Mouse (Mus musculus) forebrain, embryonic 16.5 days (tissue): ENCODE measurements around the gene Cplane1. TPM values are rescaled to one million over a fixed set of nuclear protein-coding genes. Genes with fewer than 3 reads are reported as not detected.

Source experiments
- ATAC-seq: fragments of 200-750 bp; cut with Nextera tagmentation; 2 replicates; pipeline ENCODE4 v1.8.0; 2017; ENCODE audit warnings: mild to moderate bottlenecking, moderate library complexity
- H3K27ac ChIP-seq: fragments of 300-500 bp; sonication (generic); 2 replicates; pipeline ENCODE4 v1.5.1; 2014; ENCODE audit warnings: low read length, control low read depth
- H3K27me3 ChIP-seq: fragments of 300-500 bp; sonication (generic); replicated peaks from 2 replicates; pipeline ENCODE4 v1.6.1; 2014; ENCODE audit warnings: low read length; ENCODE audit not compliant: control insufficient read depth, insufficient read depth
- H3K36me3 ChIP-seq: fragments of 300-500 bp; sonication (generic); 2 replicates; pipeline ENCODE4 v1.6.1; 2014; ENCODE audit not compliant: control insufficient read depth, insufficient read depth
- H3K4me1 ChIP-seq: fragments of 300-500 bp; sonication (generic); replicated peaks from 2 replicates; pipeline ENCODE4 v1.6.1; 2014; ENCODE audit warnings: low read length; ENCODE audit not compliant: control insufficient read depth, insufficient read depth
- H3K4me2 ChIP-seq: fragments of 300-500 bp; sonication (generic); 2 replicates; pipeline ENCODE4 v1.6.1; 2014; ENCODE audit warnings: mild to moderate bottlenecking, low read length, control low read depth
- H3K4me3 ChIP-seq: fragments of 300-500 bp; sonication (generic); replicated peaks from 2 replicates; pipeline ENCODE4 v1.5.1; 2014; ENCODE audit warnings: mild to moderate bottlenecking, low read length, control low read depth
- H3K9ac ChIP-seq: fragments of 300-500 bp; sonication (generic); replicated peaks from 2 replicates; pipeline ENCODE4 v1.6.1; 2014; ENCODE audit warnings: low read depth, low read length, control low read depth
- H3K9me3 ChIP-seq: fragments of 300-500 bp; sonication (generic); 2 replicates; pipeline ENCODE4 v1.6.1; 2016; ENCODE audit warnings: low read length; ENCODE audit not compliant: control insufficient read depth
- WGBS: fragments of 180-500 bp; shearing (Covaris S2); extraction: QIAGEN DNeasy Blood & Tissue Kit; methylation state at CpG from one replicate; pipeline ENCODE4 v1.1.7; 2014; 5-methylcytosine and 5-hydroxymethylcytosine counted together
- polyA plus RNA-seq: library from polyadenylated mRNA; unstranded; fragments of >200 nt; fragmentation: Nextera tagmentation; extraction: Ambion mirVana; gene quantifications from 2 replicates; pipeline ENCODE4 v1.2.1, GENCODE M21; 2015

Gene Cplane1
- 14.1 and 21.2 TPM in 2 replicates for polyA plus RNA-seq

DNA sequence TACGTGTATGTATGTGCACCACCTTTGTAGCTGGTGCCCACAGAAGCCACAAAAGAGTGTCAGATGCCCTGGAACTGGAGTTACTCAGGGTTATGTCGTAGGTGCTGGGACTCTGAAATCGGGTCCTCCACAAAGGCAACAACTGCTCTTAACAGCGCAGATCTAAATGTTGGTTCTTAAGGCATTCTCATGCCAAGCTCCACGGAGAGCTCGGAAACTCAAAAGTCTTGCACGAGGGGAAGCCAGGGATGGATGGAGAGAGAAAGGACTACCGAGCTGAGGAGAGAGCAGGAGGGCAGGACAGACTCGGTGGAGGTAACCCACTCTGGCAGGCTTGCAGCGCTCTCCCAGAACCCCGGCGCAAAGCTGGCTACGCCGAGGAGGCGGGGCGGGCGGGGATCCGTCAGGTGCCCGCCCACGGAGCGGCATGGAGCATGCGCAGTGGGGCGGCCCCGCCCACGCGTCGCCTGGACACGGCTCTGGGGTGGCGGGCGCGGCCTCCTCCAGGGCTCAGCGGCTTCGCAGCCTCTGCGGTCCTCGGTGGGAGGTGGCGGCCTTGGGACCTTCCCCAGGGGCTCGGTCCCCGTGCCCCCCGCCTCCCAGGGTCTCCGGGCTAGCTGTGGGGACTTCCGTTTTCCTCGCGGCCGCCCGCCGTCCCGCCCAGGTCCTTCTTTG lies at the start of gene Cplane1:
Gene Cplane1, plus strand, starts transcription at position 516 of the 675 bp plus-strand sequence.
- peak; percentile 99 for ATAC-seq
- H3K4me1 ChIP-seq, result peaks cover 10% of the 10 kb centered on the region
- H3K4me2 ChIP-seq, result peak within 1 kb of the TSS; percentile 70
- H3K4me3 ChIP-seq, result peak within 1 kb of the TSS; percentile 65
- peaks cover 3% of the 10 kb centered on the region; the same call in 1 of the 2 replicates for H3K36me3 ChIP-seq
- H3K9ac ChIP-seq, result peak within 1 kb of the TSS; percentile 86
- WGBS, result under 1% methylated on average over 46 of the region's 47 CpGs
- no peaks in the 10 kb centered on the region for H3K9me3 ChIP-seq
- no peaks in the 10 kb centered on the region for H3K27me3 ChIP-seq
- H3K27ac ChIP-seq, result peak within 1 kb of the TSS; percentile 92

DNA sequence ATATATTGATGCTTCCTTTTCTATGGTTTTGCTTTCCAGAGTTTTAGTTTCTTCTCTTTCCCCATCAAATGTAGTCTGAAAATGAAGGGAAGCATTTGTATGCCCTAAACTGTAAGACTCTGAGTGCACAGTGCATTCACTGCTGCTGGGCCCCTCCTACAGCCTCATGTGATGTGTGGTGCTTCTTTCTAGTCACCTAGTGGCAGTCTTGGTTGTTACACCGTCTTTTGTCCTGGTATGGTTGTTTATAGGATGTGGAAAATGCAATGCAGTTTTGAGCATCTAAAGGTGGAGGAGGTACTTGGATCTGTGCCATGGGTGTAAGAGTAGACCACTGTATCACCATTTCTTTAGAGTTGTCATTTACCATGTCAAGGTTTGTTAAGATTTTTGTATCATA lies 39.6 kb upstream of the Cplane1 start:
- Histone ChIP-seq H3K36me3 (peaks cover 19% of the 10 kb centered on the region), H3K9ac (no peak overlapping the region), H3K9me3 (no peaks in the 10 kb centered on the region), H3K27me3 (no peaks in the 10 kb centered on the region), H3K27ac (no peak overlapping the region), H3K4me2 (no peak overlapping the region), H3K4me3 (no peak overlapping the region), H3K4me1 (no peaks in the 10 kb centered on the region)
- 48% methylated on average over 1 of the region's 1 CpGs for WGBS
- ATAC-seq, result no peak

DNA sequence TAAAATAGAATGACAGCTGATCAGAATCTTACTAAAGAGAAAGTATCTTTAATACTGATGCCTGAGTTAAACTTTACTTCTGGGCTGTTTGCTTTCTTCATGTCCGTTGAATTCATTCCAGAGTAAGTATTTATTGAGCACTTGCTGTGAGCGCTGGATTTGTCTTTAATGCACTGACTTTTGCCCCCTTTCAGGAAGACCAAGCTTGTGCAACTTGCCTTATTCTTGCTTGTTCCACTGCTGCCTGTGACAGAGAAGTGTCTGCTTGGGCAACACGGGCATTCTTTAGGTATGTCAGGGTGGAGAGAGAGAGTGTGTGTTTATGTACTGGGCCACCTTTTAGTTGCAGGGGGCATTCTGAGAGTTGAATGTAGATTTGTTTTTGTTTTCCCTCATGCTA lies 37.6 kb upstream of the Cplane1 start:
- Histone ChIP-seq H3K27ac (no peak overlapping the region), H3K4me3 (no peak overlapping the region), H3K4me2 (no peak overlapping the region), H3K27me3 (no peaks in the 10 kb centered on the region), H3K9me3 (no peaks in the 10 kb centered on the region), H3K36me3 (peaks cover 28% of the 10 kb centered on the region), H3K4me1 (no peaks in the 10 kb centered on the region), H3K9ac (no peak overlapping the region)
- no peak for ATAC-seq
- WGBS, result 90% methylated on average over 3 of the region's 3 CpGs

DNA sequence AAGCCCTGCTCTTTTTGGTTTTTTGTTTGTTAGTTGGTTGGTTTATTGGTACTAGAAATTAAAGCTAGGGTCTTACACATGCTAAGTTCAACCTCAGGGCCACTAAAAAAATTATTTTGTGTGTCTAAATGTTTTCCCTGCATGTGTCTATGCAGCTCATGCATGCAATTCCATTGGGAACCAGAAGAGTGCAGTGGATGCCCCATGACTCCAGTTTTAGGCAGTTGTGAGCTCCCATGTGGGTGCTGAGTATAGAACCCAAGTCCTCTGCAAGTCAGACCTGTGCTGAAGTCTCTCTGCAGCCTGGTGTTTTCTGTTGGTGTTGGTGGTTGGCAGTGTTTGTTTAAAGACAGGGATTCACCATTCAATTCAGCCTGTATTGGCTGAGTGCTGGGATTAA lies 37.1 kb upstream of the Cplane1 start:
- Histone ChIP-seq H3K4me3 (no peak overlapping the region), H3K27ac (no peak overlapping the region), H3K4me2 (no peak overlapping the region), H3K9me3 (no peaks in the 10 kb centered on the region), H3K27me3 (no peaks in the 10 kb centered on the region), H3K36me3 (peaks cover 31% of the 10 kb centered on the region), H3K9ac (no peak overlapping the region), H3K4me1 (no peaks in the 10 kb centered on the region)
- ATAC-seq, result no peak

DNA sequence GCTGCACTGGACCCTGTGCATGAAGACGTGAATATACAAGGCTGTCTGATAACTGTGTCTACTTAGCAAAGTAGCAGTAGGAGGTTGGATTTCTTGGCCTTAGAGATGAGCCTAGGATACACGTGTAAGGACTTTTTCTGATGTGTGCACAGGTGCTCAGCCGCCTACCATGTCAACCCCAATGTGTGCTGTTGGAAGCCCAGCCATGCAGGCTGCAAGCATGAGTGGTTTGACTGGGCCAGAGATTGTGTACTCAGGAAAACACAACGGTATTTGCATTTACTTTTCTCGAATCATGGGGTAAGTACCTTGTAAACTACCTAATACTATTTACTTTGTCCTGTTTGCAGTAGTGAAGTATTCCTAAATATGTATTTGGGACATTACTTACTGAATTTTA lies 33.3 kb upstream of the Cplane1 start:
- Histone ChIP-seq H3K36me3 (peaks cover 39% of the 10 kb centered on the region), H3K9me3 (no peaks in the 10 kb centered on the region), H3K4me1 (no peaks in the 10 kb centered on the region), H3K9ac (no peak overlapping the region), H3K27ac (no peak overlapping the region), H3K4me2 (no peak overlapping the region), H3K27me3 (no peaks in the 10 kb centered on the region), H3K4me3 (no peak overlapping the region)
- no peak for ATAC-seq
- 90% methylated on average over 5 of the region's 5 CpGs for WGBS

DNA sequence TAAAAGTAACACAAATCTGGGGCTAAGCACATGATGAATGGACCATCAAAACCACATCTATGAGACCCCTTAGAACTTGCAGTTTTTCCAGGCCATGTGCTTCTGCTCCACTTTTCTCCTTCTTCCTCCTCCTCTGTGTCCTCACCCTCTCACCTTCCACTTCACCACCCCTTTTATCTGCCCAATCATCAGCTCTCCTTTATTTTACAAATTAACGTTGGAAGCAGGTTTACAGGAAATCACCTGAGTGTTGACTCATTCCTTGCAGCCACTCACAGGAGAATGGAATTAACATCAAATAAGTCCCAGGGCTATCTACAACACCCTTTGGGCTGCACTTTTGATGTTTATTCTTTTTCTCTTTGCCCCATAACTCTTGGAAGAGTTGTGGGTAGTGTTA lies 7.1 kb upstream of the Cplane1 start:
- Histone ChIP-seq H3K27ac (no peak overlapping the region), H3K4me3 (no peak overlapping the region), H3K9me3 (no peaks in the 10 kb centered on the region), H3K9ac (no peak overlapping the region), H3K4me2 (no peak overlapping the region), H3K36me3 (peaks cover 10% of the 10 kb centered on the region), H3K4me1 (no peaks in the 10 kb centered on the region), H3K27me3 (no peaks in the 10 kb centered on the region)
- 86% methylated on average over 1 of the region's 1 CpGs for WGBS
- no peak for ATAC-seq

DNA sequence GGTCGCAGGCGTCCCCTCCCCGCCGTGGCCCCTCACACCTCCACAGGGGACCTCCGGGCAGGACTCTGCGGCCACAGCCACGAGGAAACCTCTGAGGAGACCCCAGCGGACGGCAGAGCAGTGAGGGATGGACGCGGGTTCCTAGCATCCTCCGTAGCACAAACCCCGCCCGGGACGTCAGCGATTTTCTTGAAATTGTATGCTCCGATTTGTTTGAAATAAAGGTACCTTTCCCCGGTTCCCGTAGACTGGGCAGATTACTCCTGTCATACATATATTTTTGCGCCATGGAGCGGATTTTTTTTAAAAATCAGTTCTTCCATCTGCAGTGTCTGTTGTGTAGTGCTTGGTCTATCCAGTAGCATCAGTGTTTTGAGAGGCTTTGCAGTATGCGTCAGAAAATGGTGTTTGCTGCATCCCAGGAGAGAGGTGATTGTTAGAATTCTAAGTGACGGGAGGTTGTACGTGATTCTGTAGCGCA lies 400 bp downstream of the Cplane1 start:
- Histone ChIP-seq H3K27me3 (no peaks in the 10 kb centered on the region), H3K4me2 (peak overlapping the region; percentile 70), H3K36me3 (peaks cover 7% of the 10 kb centered on the region), H3K4me3 (peak overlapping the region; percentile 65), H3K9ac (peak overlapping the region; percentile 86), H3K27ac (peak overlapping the region; percentile 92), H3K4me1 (peaks cover 10% of the 10 kb centered on the region), H3K9me3 (no peaks in the 10 kb centered on the region)
- under 1% methylated on average over 25 of the region's 25 CpGs for WGBS
- ATAC-seq, result peak; percentile 68

DNA sequence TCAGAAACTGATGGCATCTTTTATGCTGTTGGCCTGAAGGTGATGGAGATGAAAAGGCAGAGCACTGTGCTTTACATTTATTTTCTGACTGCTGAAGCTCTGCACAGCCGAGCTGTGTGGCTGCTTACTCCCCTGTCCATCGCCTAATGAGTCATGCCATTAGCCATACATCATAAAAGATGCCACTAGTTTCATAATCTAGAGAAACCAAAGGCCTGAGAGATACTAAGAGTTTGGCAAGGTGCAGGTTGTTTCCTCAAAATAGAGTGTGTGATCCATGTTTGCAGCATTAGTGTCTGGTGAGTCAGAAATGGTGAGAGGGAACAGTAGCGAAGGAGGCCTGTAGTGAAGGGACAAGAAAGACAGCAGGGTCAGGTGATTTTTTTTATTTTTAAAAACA lies 20.7 kb downstream of the Cplane1 start:
- H3K9me3 ChIP-seq, result no peaks in the 10 kb centered on the region
- H3K9ac ChIP-seq, result no peak overlapping the region
- WGBS, result 96% methylated on average over 3 of the region's 3 CpGs
- H3K36me3 ChIP-seq, result peaks cover 32% of the 10 kb centered on the region
- ATAC-seq, result no peak
- no peak overlapping the region for H3K4me3 ChIP-seq
- no peaks in the 10 kb centered on the region for H3K4me1 ChIP-seq
- H3K27me3 ChIP-seq, result no peaks in the 10 kb centered on the region
- no peak overlapping the region for H3K4me2 ChIP-seq
- no peak overlapping the region for H3K27ac ChIP-seq

DNA sequence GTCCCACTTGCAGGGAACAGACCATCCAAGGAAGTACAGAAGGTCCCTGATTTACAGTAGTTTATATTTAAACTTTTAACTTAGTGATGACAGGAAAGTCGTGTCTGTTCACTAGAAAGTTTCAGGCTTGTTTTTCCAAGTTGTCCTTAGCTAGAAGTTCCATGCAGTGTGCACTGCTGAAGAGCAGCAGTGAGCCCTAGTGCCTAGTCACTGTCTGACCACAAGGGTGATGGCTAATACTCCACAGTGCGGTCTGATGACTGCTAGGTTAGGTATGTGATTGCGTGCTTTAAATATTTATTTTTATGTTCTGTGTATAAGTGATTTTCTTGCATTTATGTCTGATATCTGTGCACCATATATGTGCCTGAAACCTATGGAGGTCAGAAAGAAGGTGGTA lies 21.5 kb downstream of the Cplane1 start:
- Histone ChIP-seq H3K9ac (no peak overlapping the region), H3K9me3 (no peaks in the 10 kb centered on the region), H3K4me2 (no peak overlapping the region), H3K4me3 (no peak overlapping the region), H3K36me3 (peaks cover 38% of the 10 kb centered on the region), H3K27ac (no peak overlapping the region), H3K4me1 (no peaks in the 10 kb centered on the region), H3K27me3 (no peaks in the 10 kb centered on the region)
- WGBS, result 96% methylated on average over 3 of the region's 3 CpGs
- no peak for ATAC-seq

DNA sequence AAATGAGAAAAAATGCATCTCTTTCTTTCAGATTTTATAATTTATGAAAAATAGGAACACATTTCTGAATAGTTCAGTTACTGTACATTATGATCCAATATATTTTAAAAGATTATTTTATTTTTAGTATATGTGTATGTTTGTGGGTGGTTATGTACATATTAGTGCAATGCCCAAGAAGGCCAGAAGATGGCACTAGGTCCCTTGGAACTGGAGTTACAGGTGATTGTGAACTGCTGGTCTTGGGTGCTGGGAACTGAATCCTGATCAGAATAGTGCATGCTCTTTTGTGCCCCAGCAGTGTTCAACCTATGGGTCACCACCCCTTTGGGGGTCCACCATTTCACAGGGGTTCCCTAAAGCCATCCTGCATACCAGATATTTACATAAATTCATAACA lies 31.4 kb downstream of the Cplane1 start:
- H3K9me3 ChIP-seq, result no peaks in the 10 kb centered on the region
- H3K4me2 ChIP-seq, result no peak overlapping the region
- H3K36me3 ChIP-seq, result peaks cover 37% of the 10 kb centered on the region
- H3K4me3 ChIP-seq, result no peak overlapping the region
- ATAC-seq, result no peak
- no peak overlapping the region for H3K9ac ChIP-seq
- H3K4me1 ChIP-seq, result no peaks in the 10 kb centered on the region
- H3K27ac ChIP-seq, result no peak overlapping the region
- no peaks in the 10 kb centered on the region for H3K27me3 ChIP-seq
